Mouse (Mus musculus): ENCODE results near the gene Tsg101. TPM values are rescaled to one million over a fixed set of nuclear protein-coding genes. Genes with fewer than 3 reads are reported as not detected.

Tsg101 gene
- polyA plus RNA-seq (2014; fragmentation: Nextera tagmentation; extraction: Ambion mirVana), result 519 and 545 TPM in 2 replicates

- DNase-seq (ENCODE audit: low spot score) (peak; percentile 92), ATAC-seq (peak; percentile 97)
- Histone ChIP-seq H3K4me2 (ENCODE audit: low read length) (peak within 1 kb of the TSS; percentile 79), H3K27ac (ENCODE audit: low read depth, low read length) (peak within 1 kb of the TSS; percentile 95), H3K27me3 (replicated peaks; ENCODE audit: control insufficient read depth, insufficient read depth, low read length) (no peaks in the 10 kb centered on the region), H3K9ac (ENCODE audit: low read length) (peak within 1 kb of the TSS; percentile 99), H3K4me1 (ENCODE audit: control insufficient read depth, insufficient read depth, low read length) (peaks cover 18% of the 10 kb centered on the region), H3K4me3 (ENCODE audit: low read depth, low read length) (peak within 1 kb of the TSS; percentile 97), H3K36me3 (ENCODE audit: control insufficient read depth, insufficient read depth, low read length) (peaks cover 14% of the 10 kb centered on the region; the same call in 1 of the 2 replicates), H3K9me3 (replicated peaks; ENCODE audit: control insufficient read depth, low read length) (no peaks in the 10 kb centered on the region)
- WGBS, result under 1% methylated on average over 73 of the region's 75 CpGs
Measured at GRCm38 (mm10) chr7:46919551-46920176, at the start of gene Tsg101. TSS of gene Tsg101 (minus strand) at chr7:46919969.

DNA sequence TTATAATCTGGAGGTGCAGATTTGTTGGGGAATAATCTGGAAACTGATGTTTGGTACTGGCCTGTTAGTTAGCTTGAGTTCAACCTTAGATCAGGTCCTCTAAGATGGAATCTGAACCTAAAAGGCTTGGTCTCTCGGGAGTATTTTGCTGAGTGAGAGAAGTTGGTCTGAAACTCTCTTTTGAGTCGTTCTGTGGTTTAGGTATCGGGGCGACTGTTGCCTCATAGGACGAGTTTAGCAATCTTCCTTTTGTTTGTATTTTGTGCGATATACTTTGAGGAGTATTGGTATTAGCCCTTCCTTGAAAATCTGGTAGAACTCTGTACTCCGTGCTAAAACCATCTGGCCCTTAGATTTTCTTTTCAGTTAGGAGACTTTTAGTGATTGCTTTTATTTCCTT, 44.3 kb upstream of the Tsg101 start:
- Histone ChIP-seq H3K9me3 (replicated peaks; ENCODE audit: control insufficient read depth, low read length) (no peaks in the 10 kb centered on the region), H3K9ac (ENCODE audit: low read length) (no peak overlapping the region), H3K4me2 (ENCODE audit: low read length) (no peak overlapping the region), H3K27me3 (replicated peaks; ENCODE audit: control insufficient read depth, insufficient read depth, low read length) (peaks cover 4% of the 10 kb centered on the region; the same call in 1 of the 2 replicates), H3K36me3 (ENCODE audit: control insufficient read depth, insufficient read depth, low read length) (no peaks in the 10 kb centered on the region), H3K27ac (ENCODE audit: low read depth, low read length) (no peak overlapping the region), H3K4me1 (ENCODE audit: control insufficient read depth, insufficient read depth, low read length) (0 out of 2 replicates have a peak, but pooled peaks cover 2% of the 10 kb centered on the region), H3K4me3 (ENCODE audit: low read depth, low read length) (no peak overlapping the region)
- DNase-seq (ENCODE audit: low spot score) (no peak), ATAC-seq (no peak)
- WGBS, result 89% methylated on average over 7 of the region's 7 CpGs

DNA sequence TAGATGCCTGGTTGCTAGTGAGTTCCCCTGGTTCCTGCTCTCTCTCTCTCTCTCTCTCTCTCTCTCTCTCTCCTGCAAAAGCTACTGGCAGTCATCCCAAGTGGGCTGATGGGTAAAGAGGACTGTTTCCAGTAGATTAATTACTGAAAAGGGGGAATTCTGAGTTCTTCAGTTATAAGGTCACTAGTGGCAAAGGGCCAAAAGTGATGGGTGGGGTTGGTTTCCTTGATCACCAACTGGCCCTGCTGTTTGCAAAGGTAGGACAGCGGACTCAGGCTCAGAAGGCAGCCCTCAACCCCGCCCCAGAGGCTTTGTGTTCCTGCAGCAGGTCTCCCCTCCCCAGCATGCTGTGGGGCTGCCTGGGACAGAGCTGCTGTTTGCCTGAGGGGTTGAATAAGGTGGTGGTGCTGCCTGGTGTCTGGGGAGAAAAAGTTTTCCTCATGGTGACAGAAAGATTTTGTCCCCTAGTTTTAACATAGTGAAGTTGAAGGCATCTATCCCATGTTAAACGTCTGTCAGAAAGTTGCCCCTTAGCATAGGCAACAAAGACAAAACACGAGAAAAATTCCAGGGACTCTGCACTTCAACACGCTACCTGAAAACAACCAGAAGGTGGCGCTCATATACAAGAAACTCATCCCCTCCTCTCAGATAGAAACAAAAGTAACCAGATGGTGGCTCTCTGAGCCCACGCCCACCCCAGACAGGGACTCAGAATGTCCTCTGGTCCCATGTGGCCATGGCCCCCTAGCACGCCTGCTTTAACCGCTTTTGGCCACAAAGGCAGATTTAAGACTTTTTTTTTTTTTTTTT, 43.2 kb upstream of the Tsg101 start:
- DNase-seq (ENCODE audit: low spot score) (peak; percentile 95), ATAC-seq (peak; percentile 84)
- Histone ChIP-seq H3K4me3 (ENCODE audit: low read depth, low read length) (no peak overlapping the region), H3K4me1 (ENCODE audit: control insufficient read depth, insufficient read depth, low read length) (0 out of 2 replicates have a peak, but pooled peaks cover 2% of the 10 kb centered on the region), H3K4me2 (ENCODE audit: low read length) (peak overlapping the region; percentile 30), H3K27ac (ENCODE audit: low read depth, low read length) (peak overlapping the region; percentile 82), H3K27me3 (replicated peaks; ENCODE audit: control insufficient read depth, insufficient read depth, low read length) (peaks cover 4% of the 10 kb centered on the region; the same call in 1 of the 2 replicates), H3K36me3 (ENCODE audit: control insufficient read depth, insufficient read depth, low read length) (no peaks in the 10 kb centered on the region), H3K9ac (ENCODE audit: low read length) (peak overlapping the region; percentile 6; the same call in 1 of the 2 replicates), H3K9me3 (replicated peaks; ENCODE audit: control insufficient read depth, low read length) (no peaks in the 10 kb centered on the region)
- under 1% methylated on average over 9 of the region's 9 CpGs for WGBS

GRCm38 (mm10) chr7:46962132-46962531, 42.4 kb upstream of the Tsg101 start:
- H3K4me3 ChIP-seq (ENCODE audit: low read depth, low read length), result no peak overlapping the region
- no peak overlapping the region for H3K4me2 ChIP-seq (ENCODE audit: low read length)
- no peak overlapping the region for H3K9ac ChIP-seq (ENCODE audit: low read length)
- peaks cover 8% of the 10 kb centered on the region; the same call in 1 of the 2 replicates for H3K4me1 ChIP-seq (ENCODE audit: control insufficient read depth, insufficient read depth, low read length)
- DNase-seq (ENCODE audit: low spot score), result peak; percentile 59
- no peaks in the 10 kb centered on the region for H3K36me3 ChIP-seq (ENCODE audit: control insufficient read depth, insufficient read depth, low read length)
- no peaks in the 10 kb centered on the region for H3K9me3 ChIP-seq (replicated peaks; ENCODE audit: control insufficient read depth, low read length)
- ATAC-seq, result no peak
- peaks cover 4% of the 10 kb centered on the region; the same call in 1 of the 2 replicates for H3K27me3 ChIP-seq (replicated peaks; ENCODE audit: control insufficient read depth, insufficient read depth, low read length)
- H3K27ac ChIP-seq (ENCODE audit: low read depth, low read length), result peak overlapping the region; percentile 82

- Histone ChIP-seq H3K9me3 (replicated peaks; ENCODE audit: control insufficient read depth, low read length) (no peaks in the 10 kb centered on the region), H3K27me3 (replicated peaks; ENCODE audit: control insufficient read depth, insufficient read depth, low read length) (peaks cover 4% of the 10 kb centered on the region; the same call in 1 of the 2 replicates), H3K4me2 (ENCODE audit: low read length) (no peak overlapping the region), H3K36me3 (ENCODE audit: control insufficient read depth, insufficient read depth, low read length) (no peaks in the 10 kb centered on the region), H3K4me1 (ENCODE audit: control insufficient read depth, insufficient read depth, low read length) (peaks cover 8% of the 10 kb centered on the region; the same call in 1 of the 2 replicates), H3K4me3 (ENCODE audit: low read depth, low read length) (no peak overlapping the region), H3K27ac (ENCODE audit: low read depth, low read length) (no peak overlapping the region), H3K9ac (ENCODE audit: low read length) (no peak overlapping the region)
- DNase-seq (ENCODE audit: low spot score) (no peak), ATAC-seq (no peak)
- WGBS, result 73% methylated on average over 3 of the region's 3 CpGs
Measured at GRCm38 (mm10) chr7:46960991-46961390, 41.2 kb upstream of the Tsg101 start.

DNA sequence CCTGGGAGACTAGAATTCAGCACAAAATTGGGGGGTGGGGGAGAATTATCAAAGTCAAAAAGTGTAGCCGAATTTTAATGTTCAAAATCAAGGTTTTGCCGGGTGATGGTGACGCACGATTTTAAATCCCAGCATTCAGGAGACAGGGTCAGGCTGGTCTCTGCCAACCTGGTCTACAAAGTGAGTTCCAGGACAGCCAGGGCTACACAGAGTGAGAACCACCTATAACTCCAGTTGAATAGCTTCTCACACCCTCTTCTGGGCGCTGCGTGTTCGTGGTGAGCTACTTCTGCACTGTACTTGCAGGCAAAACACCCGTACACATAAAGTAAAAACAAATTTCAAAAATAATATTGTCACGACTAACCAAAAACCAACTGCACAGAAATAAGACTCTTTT, 39.1 kb upstream of the Tsg101 start:
- Histone ChIP-seq H3K9ac (ENCODE audit: low read length) (peak overlapping the region; percentile 84), H3K4me3 (ENCODE audit: low read depth, low read length) (peak overlapping the region; percentile 70), H3K4me1 (ENCODE audit: control insufficient read depth, insufficient read depth, low read length) (peaks cover 8% of the 10 kb centered on the region; the same call in 1 of the 2 replicates), H3K36me3 (ENCODE audit: control insufficient read depth, insufficient read depth, low read length) (peaks cover 16% of the 10 kb centered on the region), H3K27me3 (replicated peaks; ENCODE audit: control insufficient read depth, insufficient read depth, low read length) (peaks cover 4% of the 10 kb centered on the region; the same call in 1 of the 2 replicates), H3K27ac (ENCODE audit: low read depth, low read length) (no peak overlapping the region), H3K9me3 (replicated peaks; ENCODE audit: control insufficient read depth, low read length) (no peaks in the 10 kb centered on the region), H3K4me2 (ENCODE audit: low read length) (peak overlapping the region; percentile 88)
- WGBS, result 17% methylated on average over 9 of the region's 9 CpGs
- ATAC-seq (no peak), DNase-seq (ENCODE audit: low spot score) (no peak)

DNA sequence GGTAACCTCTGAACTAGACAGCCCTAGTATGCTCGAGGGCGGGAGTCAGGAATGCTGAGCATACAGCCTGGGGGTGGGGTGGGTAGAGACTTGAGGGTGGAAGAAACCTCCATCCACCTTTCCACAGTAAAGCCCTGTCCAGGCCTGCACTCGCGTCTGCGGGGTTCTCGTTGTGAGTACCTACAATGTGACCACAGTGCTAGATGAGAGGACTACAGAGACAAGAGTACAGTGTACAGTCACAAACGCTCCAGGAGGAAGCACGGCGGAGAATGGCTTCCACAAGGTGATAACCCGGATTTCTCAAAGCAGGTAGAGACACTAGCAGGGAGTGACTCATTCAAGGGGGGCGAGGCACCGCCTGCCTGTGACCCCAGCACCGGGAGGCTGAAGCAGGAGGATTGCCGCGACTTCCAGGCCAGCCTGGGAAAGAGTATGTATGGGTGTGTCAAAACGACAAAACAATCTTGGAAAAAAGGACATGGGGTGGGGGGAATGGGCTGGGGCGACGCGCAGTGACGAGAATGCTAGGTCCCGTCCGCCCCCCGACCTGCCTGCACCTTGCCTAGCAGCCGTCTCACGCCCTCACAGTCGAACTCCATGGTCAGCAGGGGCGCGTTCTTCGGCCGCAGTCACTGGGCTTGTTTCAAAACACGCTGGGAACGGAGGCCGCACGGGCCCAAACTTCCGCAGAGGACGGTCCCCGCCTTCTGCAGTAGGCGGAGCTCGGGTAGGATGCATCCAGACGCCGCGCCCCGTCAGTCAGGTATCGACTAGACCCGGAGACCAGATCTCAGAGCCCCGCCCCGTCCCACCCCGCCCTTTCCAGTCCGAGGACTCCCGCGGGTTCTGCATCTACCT, 38.3 kb upstream of the Tsg101 start, which contains the start of gene Uevld:
TSS of gene Uevld (minus strand) at position 697 of the 861 bp plus-strand sequence.
- Histone ChIP-seq H3K4me1 (ENCODE audit: control insufficient read depth, insufficient read depth, low read length) (peaks cover 8% of the 10 kb centered on the region; the same call in 1 of the 2 replicates), H3K4me3 (ENCODE audit: low read depth, low read length) (peak within 1 kb of the TSS; percentile 70), H3K36me3 (ENCODE audit: control insufficient read depth, insufficient read depth, low read length) (peaks cover 23% of the 10 kb centered on the region), H3K4me2 (ENCODE audit: low read length) (peak within 1 kb of the TSS; percentile 88), H3K27me3 (replicated peaks; ENCODE audit: control insufficient read depth, insufficient read depth, low read length) (peaks cover 4% of the 10 kb centered on the region; the same call in 1 of the 2 replicates), H3K27ac (ENCODE audit: low read depth, low read length) (no peak within 1 kb of the TSS), H3K9ac (ENCODE audit: low read length) (peak within 1 kb of the TSS; percentile 84), H3K9me3 (replicated peaks; ENCODE audit: control insufficient read depth, low read length) (no peaks in the 10 kb centered on the region)
- peak; percentile 89 for ATAC-seq
- 1% methylated on average over 51 of the region's 51 CpGs for WGBS
- peak; percentile 94 for DNase-seq (ENCODE audit: low spot score)

DNA sequence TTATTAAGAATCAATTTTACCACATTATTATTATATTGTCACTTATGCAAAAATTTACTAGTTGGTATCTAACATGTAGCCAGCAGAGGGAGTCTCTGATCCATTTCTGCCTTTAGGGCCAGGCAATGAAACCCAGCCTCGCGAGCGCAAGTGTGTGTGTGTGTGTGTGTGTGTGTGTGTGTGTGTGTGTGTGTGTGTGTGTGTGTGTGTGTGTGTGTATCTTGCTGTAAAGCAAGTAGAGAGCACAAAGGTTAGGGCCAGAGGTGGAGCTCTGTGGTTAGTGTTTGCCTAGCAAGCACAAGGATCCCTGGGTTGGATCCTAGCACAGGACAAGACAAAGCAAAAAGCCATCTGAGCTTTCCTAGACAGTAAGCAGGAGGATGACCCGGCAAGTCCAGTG, 16.1 kb upstream of the Tsg101 start:
- Histone ChIP-seq H3K27ac (ENCODE audit: low read depth, low read length) (no peak overlapping the region), H3K36me3 (ENCODE audit: control insufficient read depth, insufficient read depth, low read length) (peaks cover 52% of the 10 kb centered on the region), H3K4me1 (ENCODE audit: control insufficient read depth, insufficient read depth, low read length) (no peaks in the 10 kb centered on the region), H3K4me3 (ENCODE audit: low read depth, low read length) (no peak overlapping the region), H3K9ac (ENCODE audit: low read length) (no peak overlapping the region), H3K9me3 (replicated peaks; ENCODE audit: control insufficient read depth, low read length) (no peaks in the 10 kb centered on the region), H3K4me2 (ENCODE audit: low read length) (no peak overlapping the region), H3K27me3 (replicated peaks; ENCODE audit: control insufficient read depth, insufficient read depth, low read length) (no peaks in the 10 kb centered on the region)
- peak; percentile 66 for DNase-seq (ENCODE audit: low spot score)
- no peak for ATAC-seq
- 50% methylated on average over 4 of the region's 4 CpGs for WGBS
